Mouse (Mus musculus) embryonic facial prominence, embryonic 11.5 days (tissue): Measurements from ENCODE around the gene Slc17a8. TPM values are rescaled to one million over a fixed set of nuclear protein-coding genes. Genes with fewer than 3 reads are reported as not detected.

Experiments
- ATAC-seq: fragments of 200-750 bp; cut with Nextera tagmentation; replicated peaks from 2 replicates; pipeline ENCODE4 v1.8.0; 2017; ENCODE audit warnings: low read depth; ENCODE audit not compliant: insufficient number of reproducible peaks, low FRiP score, low TSS enrichment
- DNase-seq: peaks from one replicate; pipeline ENCODE4 v3.0.0-alpha.2; 2015; ENCODE audit warnings: low spot score
- H3K27ac ChIP-seq: fragments of 300-500 bp; sonication (generic); replicated peaks from 2 replicates; pipeline ENCODE4 v1.5.1; 2014; ENCODE audit warnings: mild to moderate bottlenecking, low read depth, low read length, control low read depth
- H3K27me3 ChIP-seq: fragments of 300-500 bp; sonication (generic); 2 replicates; pipeline ENCODE4 v1.6.1; 2014; ENCODE audit warnings: mild to moderate bottlenecking, low read length, moderate library complexity, mixed read lengths; ENCODE audit not compliant: control insufficient read depth, insufficient read depth
- H3K36me3 ChIP-seq: fragments of 300-500 bp; sonication (generic); replicated peaks from 2 replicates; pipeline ENCODE4 v1.6.1; 2014; ENCODE audit warnings: low read depth, mild to moderate bottlenecking, low read length, moderate library complexity, mixed read lengths; ENCODE audit not compliant: control insufficient read depth, insufficient read depth
- H3K4me1 ChIP-seq: fragments of 300-500 bp; sonication (generic); 2 replicates; pipeline ENCODE4 v1.6.1; 2014; ENCODE audit warnings: low read length, mixed read lengths; ENCODE audit not compliant: control insufficient read depth, insufficient read depth
- H3K4me2 ChIP-seq: fragments of 300-500 bp; sonication (generic); 2 replicates; pipeline ENCODE4 v1.6.1; 2014; ENCODE audit warnings: low read depth, mild to moderate bottlenecking, control low read depth, low read length, moderate library complexity
- H3K4me3 ChIP-seq: fragments of 300-500 bp; sonication (generic); 2 replicates; pipeline ENCODE4 v1.5.1; 2014; ENCODE audit warnings: low read depth, low read length, control low read depth
- H3K9ac ChIP-seq: fragments of 300-500 bp; sonication (generic); replicated peaks from 2 replicates; pipeline ENCODE4 v1.6.1; 2014; ENCODE audit warnings: mild to moderate bottlenecking, control low read depth, low read length
- H3K9me3 ChIP-seq: fragments of 300-500 bp; sonication (generic); replicated peaks from 2 replicates; pipeline ENCODE4 v1.6.1; 2016; ENCODE audit warnings: mild to moderate bottlenecking, low read length, inconsistent platforms, mixed read lengths; ENCODE audit not compliant: control insufficient read depth
- WGBS: fragments of 180-500 bp; shearing (Covaris S2); extraction: QIAGEN DNeasy Blood & Tissue Kit; methylation state at CpG from one replicate; pipeline ENCODE4 v1.1.7; 2014; 5-methylcytosine and 5-hydroxymethylcytosine counted together
- polyA plus RNA-seq: library from polyadenylated mRNA; unstranded; fragments of >200 nt; fragmentation: Nextera tagmentation; extraction: Ambion mirVana; gene quantifications from 2 replicates; pipeline ENCODE4 v1.2.1, GENCODE M21; 2014

The Slc17a8 gene
- polyA plus RNA-seq, 1 experiment from 2014 or later: 0.13 TPM

- Histone ChIP-seq H3K36me3 (no peaks in the 10 kb centered on the region), H3K4me2 (no peak overlapping the region), H3K4me3 (no peak overlapping the region), H3K9me3 (no peaks in the 10 kb centered on the region), H3K27me3 (no peaks in the 10 kb centered on the region), H3K9ac (no peak overlapping the region), H3K27ac (no peak overlapping the region), H3K4me1 (no peaks in the 10 kb centered on the region)
- no peak for DNase-seq
- 85% methylated on average over 2 of the region's 2 CpGs for WGBS
- no peak for ATAC-seq
These were observed 74.1 kb downstream of the Slc17a8 start for GRCm38 (mm10) chr10:89546989-89547388.

GRCm38 (mm10) chr10:89543867-89544266, 77.2 kb downstream of the Slc17a8 start:
- Histone ChIP-seq H3K4me1 (no peaks in the 10 kb centered on the region), H3K9ac (no peak overlapping the region), H3K4me2 (no peak overlapping the region), H3K27ac (no peak overlapping the region), H3K27me3 (no peaks in the 10 kb centered on the region), H3K36me3 (no peaks in the 10 kb centered on the region), H3K4me3 (no peak overlapping the region), H3K9me3 (no peaks in the 10 kb centered on the region)
- DNase-seq: no peak
- 49% methylated on average over 6 of the region's 6 CpGs for WGBS
- ATAC-seq: no peak

GRCm38 (mm10) chr10:89542321-89542720, 78.7 kb downstream of the Slc17a8 start:
- Histone ChIP-seq H3K27ac (no peak overlapping the region), H3K4me2 (no peak overlapping the region), H3K4me1 (no peaks in the 10 kb centered on the region), H3K9me3 (no peaks in the 10 kb centered on the region), H3K9ac (no peak overlapping the region), H3K27me3 (no peaks in the 10 kb centered on the region), H3K36me3 (no peaks in the 10 kb centered on the region), H3K4me3 (no peak overlapping the region)
- DNase-seq (no peak), ATAC-seq (no peak)
- WGBS: 83% methylated on average over 3 of the region's 3 CpGs

- DNase-seq (no peak), ATAC-seq (no peak)
- Histone ChIP-seq H3K4me1 (no peaks in the 10 kb centered on the region), H3K27me3 (no peaks in the 10 kb centered on the region), H3K9me3 (no peaks in the 10 kb centered on the region), H3K36me3 (no peaks in the 10 kb centered on the region), H3K4me3 (no peak within 1 kb of the TSS), H3K4me2 (no peak within 1 kb of the TSS), H3K27ac (no peak within 1 kb of the TSS), H3K9ac (no peak within 1 kb of the TSS)
- WGBS: 83% methylated on average over 17 of the region's 17 CpGs
These were observed 87.9 kb downstream of the Slc17a8 start, which contains the start of gene Nr1h4 for GRCm38 (mm10) chr10:89532929-89533727. TSS of gene Nr1h4 (minus strand) at chr10:89533585.

GRCm38 (mm10) chr10:89532451-89532850, 88.6 kb downstream of the Slc17a8 start:
- H3K9me3 ChIP-seq: no peaks in the 10 kb centered on the region
- no peaks in the 10 kb centered on the region for H3K27me3 ChIP-seq
- no peaks in the 10 kb centered on the region for H3K36me3 ChIP-seq
- ATAC-seq (no peak), DNase-seq (no peak)
- 89% methylated on average over 5 of the region's 5 CpGs for WGBS
- H3K9ac ChIP-seq: no peak overlapping the region
- H3K4me1 ChIP-seq: no peaks in the 10 kb centered on the region
- H3K27ac ChIP-seq: no peak overlapping the region
- H3K4me3 ChIP-seq: no peak overlapping the region
- H3K4me2 ChIP-seq: no peak overlapping the region

- Histone ChIP-seq H3K9ac (no peak overlapping the region), H3K27ac (no peak overlapping the region), H3K4me1 (no peaks in the 10 kb centered on the region), H3K4me3 (no peak overlapping the region), H3K27me3 (no peaks in the 10 kb centered on the region), H3K4me2 (no peak overlapping the region), H3K36me3 (no peaks in the 10 kb centered on the region), H3K9me3 (no peaks in the 10 kb centered on the region)
- ATAC-seq (no peak), DNase-seq (no peak)
- WGBS: 85% methylated on average over 2 of the region's 2 CpGs
These were observed 89.1 kb downstream of the Slc17a8 start for GRCm38 (mm10) chr10:89531976-89532375.

- ATAC-seq: no peak
- WGBS: 66% methylated on average over 5 of the region's 5 CpGs
- no peaks in the 10 kb centered on the region for H3K27me3 ChIP-seq
These were observed 89.8 kb downstream of the Slc17a8 start for GRCm38 (mm10) chr10:89531194-89531634.

GRCm38 (mm10) chr10:89527054-89527453, 94.0 kb downstream of the Slc17a8 start:
- H3K4me2 ChIP-seq: no peak overlapping the region
- H3K36me3 ChIP-seq: no peaks in the 10 kb centered on the region
- no peaks in the 10 kb centered on the region for H3K9me3 ChIP-seq
- no peaks in the 10 kb centered on the region for H3K4me1 ChIP-seq
- DNase-seq (no peak), ATAC-seq (no peak)
- no peak overlapping the region for H3K9ac ChIP-seq
- 77% methylated on average over 5 of the region's 5 CpGs for WGBS
- no peak overlapping the region for H3K27ac ChIP-seq
- H3K4me3 ChIP-seq: no peak overlapping the region
- H3K27me3 ChIP-seq: no peaks in the 10 kb centered on the region

More at GRCm38 (mm10) chr10:89531194-89531634, 89.8 kb downstream of the Slc17a8 start:
- Histone ChIP-seq H3K4me1 (no peaks in the 10 kb centered on the region), H3K4me2 (no peak overlapping the region), H3K4me3 (no peak overlapping the region), H3K27ac (no peak overlapping the region), H3K36me3 (no peaks in the 10 kb centered on the region), H3K9ac (no peak overlapping the region), H3K9me3 (no peaks in the 10 kb centered on the region)
- DNase-seq: no peak
